Mouse (Mus musculus) MEL (cell line): ENCODE results near the gene Psmd5.

Experiments
- GATA1 ChIP-seq: IDR thresholded peaks from 2 replicates; pipeline ENCODE4 v1.6.1; 2011; ENCODE audit warnings: low read depth, low read length, improper control_type of control experiment
- HCFC1 ChIP-seq: IDR thresholded peaks from 2 replicates; pipeline ENCODE4 v1.6.1; 2012; ENCODE audit warnings: low read depth, mild to moderate bottlenecking, inconsistent platforms, low read length, improper control_type of control experiment, moderate library complexity
- JUND ChIP-seq: IDR thresholded peaks from 2 replicates; pipeline ENCODE4 v1.6.1; 2011; ENCODE audit warnings: low read depth, mild to moderate bottlenecking, improper control_type of control experiment, low read length
- MAX ChIP-seq: IDR thresholded peaks from 2 replicates; pipeline ENCODE4 v1.6.1; 2011; ENCODE audit warnings: low read length, improper control_type of control experiment
- POLR2A ChIP-seq, 2 experiments: IDR thresholded peaks; 2 replicates each; pipeline ENCODE4 v1.6.1; 2011 to 2012; ENCODE audit warnings: low read length in 2 of 2, mild to moderate bottlenecking in 2 of 2, control low read depth in 1 of 2, improper control_type of control experiment in 1 of 2, low read depth in 1 of 2, moderate library complexity in 1 of 2; ENCODE audit not compliant: control insufficient read depth in 1 of 2, insufficient read depth in 1 of 2, poor library complexity in 1 of 2
- USF1 ChIP-seq: IDR thresholded peaks from 2 replicates; pipeline ENCODE4 v1.6.1; 2014; ENCODE audit warnings: low read depth, mild to moderate bottlenecking, inconsistent platforms, low read length, improper control_type of control experiment, moderate library complexity

DNA sequence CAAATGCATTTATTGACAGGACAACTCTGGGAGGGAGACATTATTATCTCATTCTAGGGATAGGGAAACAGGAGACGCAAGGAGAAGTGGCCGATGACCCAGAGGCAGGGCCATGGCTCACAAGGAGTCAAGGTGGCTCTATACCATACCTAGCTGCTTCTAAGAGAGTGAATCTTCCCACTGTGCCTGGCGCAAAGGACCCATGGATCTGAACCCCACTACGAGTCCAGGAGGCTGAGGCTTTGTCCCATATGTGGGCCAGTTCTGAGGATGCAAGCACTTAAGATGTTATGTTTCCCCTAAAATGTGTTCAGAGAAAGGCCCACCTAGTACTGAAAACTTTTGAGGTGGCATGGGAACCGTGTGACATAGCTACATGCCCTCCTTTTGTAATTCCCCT, 37.1 kb upstream of the Psmd5 start:
- no peak for TF ChIP-seq POLR2A (IDR thresholded peaks at IDR 0.05; ENCODE audit: control insufficient read depth in 1 of 2, insufficient read depth in 1 of 2, low read depth in 1 of 2, low read length in 2 of 2, poor library complexity in 1 of 2)
- no peak for TF ChIP-seq USF1
- no peak for TF ChIP-seq GATA1
- TF ChIP-seq MAX = no peak
- TF ChIP-seq JUND = no peak
- no peak for TF ChIP-seq HCFC1
